Mouse (Mus musculus): ENCODE data around the gene Krt16. TPM values are rescaled to one million over a fixed set of nuclear protein-coding genes. Genes with fewer than 3 reads are reported as not detected.

Krt16 gene
- polyA plus RNA-seq, 1 experiment from 2014 or later: not detected

Other genes with a start within 250 kb of the Krt16 start
- not detected in 2 replicates for gene Krt33a, start 232.7 kb downstream of the Krt16 start, polyA plus RNA-seq (2015; fragmentation: Nextera tagmentation; extraction: Ambion mirVana)
- not detected in 2 replicates for gene Krt33b, start 219.0 kb downstream of the Krt16 start, polyA plus RNA-seq (2015; fragmentation: Nextera tagmentation; extraction: Ambion mirVana)
- gene Krt34, start 207.3 kb downstream of the Krt16 start, polyA plus RNA-seq (2015; fragmentation: Nextera tagmentation; extraction: Ambion mirVana): not detected in 2 replicates
- gene Krt31, start 198.4 kb downstream of the Krt16 start, polyA plus RNA-seq (2015; fragmentation: Nextera tagmentation; extraction: Ambion mirVana): not detected in 2 replicates
- gene Krt32, start 160.7 kb downstream of the Krt16 start, polyA plus RNA-seq (2015; fragmentation: Nextera tagmentation; extraction: Ambion mirVana): not detected in 2 replicates
- gene Krt35, start 152.7 kb downstream of the Krt16 start, polyA plus RNA-seq (2015; fragmentation: Nextera tagmentation; extraction: Ambion mirVana): not detected in 2 replicates
- gene Krt36, start 143.3 kb downstream of the Krt16 start, polyA plus RNA-seq (2015; fragmentation: Nextera tagmentation; extraction: Ambion mirVana): not detected in 2 replicates
- 0.57 TPM in 1 of 2 replicates, not detected in the other for gene Krt13, start 127.3 kb downstream of the Krt16 start, polyA plus RNA-seq (2015; fragmentation: Nextera tagmentation; extraction: Ambion mirVana)
- 0.22 and 1.2 TPM in 2 replicates for gene Krt15, start 113.0 kb downstream of the Krt16 start, polyA plus RNA-seq (2015; fragmentation: Nextera tagmentation; extraction: Ambion mirVana)
- gene Krt19, start 100.2 kb downstream of the Krt16 start, polyA plus RNA-seq (2015; fragmentation: Nextera tagmentation; extraction: Ambion mirVana): 1.00 and 1.2 TPM in 2 replicates
- gene Krt9, start 55.7 kb downstream of the Krt16 start, polyA plus RNA-seq (2015; fragmentation: Nextera tagmentation; extraction: Ambion mirVana): not detected in 2 replicates
- gene Krt14, start 41.4 kb downstream of the Krt16 start, polyA plus RNA-seq (2015; fragmentation: Nextera tagmentation; extraction: Ambion mirVana): 0.12 and 0.39 TPM in 2 replicates
- 0.17 TPM in 1 of 2 replicates, not detected in the other for gene Krt17, start 12.1 kb upstream of the Krt16 start, polyA plus RNA-seq (2015; fragmentation: Nextera tagmentation; extraction: Ambion mirVana)
- not detected in 2 replicates for gene Krt42, start 21.0 kb upstream of the Krt16 start, polyA plus RNA-seq (2015; fragmentation: Nextera tagmentation; extraction: Ambion mirVana)
- gene Eif1, start 71.0 kb upstream of the Krt16 start, polyA plus RNA-seq (2015; fragmentation: Nextera tagmentation; extraction: Ambion mirVana): 1,398 and 1,436 TPM in 2 replicates
- gene Gast, start 85.5 kb upstream of the Krt16 start, polyA plus RNA-seq (2015; fragmentation: Nextera tagmentation; extraction: Ambion mirVana): 0.66 and 1.7 TPM in 2 replicates
- 94.1 and 94.4 TPM in 2 replicates for gene Hap1, start 107.2 kb upstream of the Krt16 start, polyA plus RNA-seq (2015; fragmentation: Nextera tagmentation; extraction: Ambion mirVana)
- 65.5 and 73.9 TPM in 2 replicates for gene Jup, start 148.9 kb upstream of the Krt16 start, polyA plus RNA-seq (2015; fragmentation: Nextera tagmentation; extraction: Ambion mirVana)
- 17.6 and 20.2 TPM in 2 replicates for gene P3h4, start 165.9 kb upstream of the Krt16 start, polyA plus RNA-seq (2015; fragmentation: Nextera tagmentation; extraction: Ambion mirVana)
- 27.2 and 32.3 TPM in 2 replicates for gene Fkbp10, start 166.8 kb upstream of the Krt16 start, polyA plus RNA-seq (2015; fragmentation: Nextera tagmentation; extraction: Ambion mirVana)
- 103 and 106 TPM in 2 replicates for gene Nt5c3b, start 192.9 kb upstream of the Krt16 start, polyA plus RNA-seq (2015; fragmentation: Nextera tagmentation; extraction: Ambion mirVana)
- 0.75 and 0.84 TPM in 2 replicates for gene Klhl10, start 193.0 kb upstream of the Krt16 start, polyA plus RNA-seq (2015; fragmentation: Nextera tagmentation; extraction: Ambion mirVana)
- 11.0 and 12.2 TPM in 2 replicates for gene Klhl11, start 223.8 kb upstream of the Krt16 start, polyA plus RNA-seq (2015; fragmentation: Nextera tagmentation; extraction: Ambion mirVana)

Measured in hindbrain, embryonic 13.5 days (tissue).